Mouse (Mus musculus) kidney, adult 2 months (tissue): ENCODE data around the gene Ddx47.

ENCODE experiments used
- CTCF ChIP-seq: fragments of 200-500 bp; conservative IDR thresholded peaks from 2 replicates; pipeline ENCODE4 v1.5.1; 2011; ENCODE audit warnings: low read depth, mild to moderate bottlenecking, control low read depth, low read length, moderate library complexity, mixed read lengths; ENCODE audit not compliant: insufficient read depth, insufficient read length
- POLR2A ChIP-seq: fragments of 200-500 bp; IDR thresholded peaks from one replicate; pipeline ENCODE4 v1.6.1; 2011; ENCODE audit warnings: low read depth, low read length, control low read depth

GRCm38 (mm10) chr6:134990674-134991073 is 20.7 kb upstream of the Ddx47 start:
- TF ChIP-seq CTCF: no peak
- no peak for TF ChIP-seq POLR2A
